Mouse (Mus musculus): Measurements from ENCODE around the gene Aldh4a1. TPM values are rescaled to one million over a fixed set of nuclear protein-coding genes. Genes with fewer than 3 reads are reported as not detected.

Aldh4a1 gene
- total RNA-seq (2021): 10 to 100 TPM; 79.7 to 96.7 TPM
- 120 and 149 TPM in 2 replicates for polyA plus RNA-seq (2012; rRNA removed)
- long read RNA-seq, transcript Aldh4a1-201 (15 exons, 3,382 nt): major isoform, 87 of 110 reads
- long read RNA-seq, partial matches to known transcripts: 20 of 110 reads
- long read RNA-seq, other reads (novel, unspliced or antisense): 3 of 110 reads

DNA sequence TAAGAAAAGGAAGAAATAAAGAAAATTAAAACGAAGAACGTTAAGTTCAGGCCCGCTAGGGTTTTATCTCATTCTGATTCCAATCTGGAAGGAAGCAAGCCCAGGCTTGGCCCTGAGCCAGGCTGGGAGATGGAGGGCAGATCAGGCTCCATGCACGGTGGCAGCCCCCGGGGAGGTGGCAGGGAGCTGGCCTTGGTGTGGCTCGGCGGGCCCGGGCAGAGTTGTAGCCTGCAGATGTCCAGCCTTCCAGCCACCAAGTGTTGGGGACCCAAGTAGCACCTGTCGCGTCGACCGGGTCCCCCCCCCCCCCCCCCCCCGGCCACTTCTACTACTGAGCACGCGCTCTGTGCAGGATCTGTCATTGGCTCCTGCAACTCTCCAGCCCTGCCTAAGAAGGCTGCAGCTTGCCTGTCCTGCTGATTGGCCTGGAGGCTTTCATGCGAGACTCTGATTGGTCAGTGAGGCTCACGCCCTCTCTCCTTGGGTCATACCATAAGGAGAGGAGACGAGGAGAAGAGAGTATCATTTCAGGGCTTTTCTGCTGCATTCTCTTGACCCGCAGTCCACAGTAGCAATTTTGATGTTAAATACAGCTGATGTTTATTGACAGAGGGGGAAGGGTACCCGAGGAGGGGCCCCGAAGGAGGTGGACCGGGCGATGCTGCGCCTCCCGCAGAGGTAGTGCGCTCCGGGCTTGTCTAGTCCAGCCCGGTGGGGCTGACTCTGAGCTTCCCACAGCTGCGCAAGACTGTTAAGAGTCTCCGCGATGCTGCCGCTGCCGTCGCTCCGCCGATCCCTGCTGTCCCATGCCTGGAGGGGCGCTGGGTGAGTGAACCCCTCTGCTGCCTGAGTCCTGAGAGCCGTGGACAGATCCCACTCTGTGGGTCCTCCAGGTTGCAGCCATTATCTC, at the start of gene Aldh4a1:
Gene Aldh4a1, plus strand, starts transcription at position 494 of the 910 bp plus-strand sequence.
- WGBS: under 1% methylated on average over 38 of the region's 38 CpGs
- TF ChIP-seq POLR2A (IDR thresholded peaks at IDR 0.05; ENCODE audit: insufficient read depth, low read depth, low read length): peak; percentile 97
- 0 out of 2 replicates have a peak, but pooled peaks have one; percentile 8 for TF ChIP-seq CTCF (IDR thresholded peaks at IDR 0.05)
- TF ChIP-seq EP300 (IDR thresholded peaks at IDR 0.05; ENCODE audit: insufficient read depth, low read depth, low read length): peak; percentile 68; the same call in 1 of the 2 replicates
- intact Hi-C loops (cut with DNase I): no loop called here

DNA sequence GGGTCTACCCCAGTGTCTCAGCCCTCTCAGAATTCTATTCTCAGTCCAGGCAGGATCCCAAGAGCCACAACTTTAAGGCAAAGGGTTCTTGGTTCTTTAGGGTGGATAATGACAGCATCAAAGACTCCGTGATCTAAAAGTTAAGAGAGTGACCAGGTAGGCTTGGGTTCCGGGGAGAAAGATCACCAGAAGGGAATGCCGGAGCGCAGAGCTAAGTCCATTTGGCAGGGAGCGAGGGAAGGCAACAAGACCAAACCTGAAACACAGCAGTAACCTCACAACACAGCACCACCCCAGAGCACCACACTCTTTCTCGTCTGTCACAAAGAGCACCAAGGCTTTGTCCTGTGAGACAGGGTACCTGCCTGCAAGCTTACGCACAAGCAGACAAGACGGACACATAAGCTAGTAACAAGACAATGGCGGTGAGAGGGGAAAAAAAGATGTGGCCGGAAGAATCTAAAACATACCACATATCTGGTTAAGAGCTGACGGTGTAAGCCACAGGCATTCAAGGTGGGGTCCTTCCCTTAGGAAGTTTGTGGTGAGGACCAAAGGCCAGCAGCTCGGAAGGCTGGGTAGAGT, 49.6 kb upstream of the Aldh4a1 start:
- TF ChIP-seq POLR2A (IDR thresholded peaks at IDR 0.05; ENCODE audit: insufficient read depth, low read depth, low read length): no peak
- no peak for TF ChIP-seq CTCF (IDR thresholded peaks at IDR 0.05)
- Histone ChIP-seq H3K4me1 (ENCODE audit: control insufficient read depth, insufficient read depth, low read length) (peaks cover 11% of the 10 kb centered on the region), H3K27ac (no peak overlapping the region), H3K9ac (ENCODE audit: low read depth, low read length) (no peak overlapping the region), H3K4me3 (no peak overlapping the region), H3K27me3 (ENCODE audit: control insufficient read depth, insufficient read depth, low read length) (no peaks in the 10 kb centered on the region), H3K36me3 (ENCODE audit: control insufficient read depth, insufficient read depth, low read length) (no peaks in the 10 kb centered on the region), H3K79me2 (replicated peaks; ENCODE audit: control insufficient read depth, insufficient read depth, low read length) (peaks cover 9% of the 10 kb centered on the region)
- WGBS: 92% methylated on average over 12 of the region's 12 CpGs
- no peak for DNase-seq
- intact Hi-C loops (cut with DNase I): loop anchor here (2.0 kb wide), 1 partner anchor 102 kb away; no protein-coding TSS in a partner anchor

More for the DNA sequence above, at the start of gene Aldh4a1:
- Histone ChIP-seq H3K36me3 (ENCODE audit: control insufficient read depth, insufficient read depth, low read length) (no peaks in the 10 kb centered on the region), H3K27me3 (ENCODE audit: control insufficient read depth, insufficient read depth, low read length) (no peaks in the 10 kb centered on the region), H3K4me1 (ENCODE audit: control insufficient read depth, insufficient read depth, low read length) (peaks cover 4% of the 10 kb centered on the region), H3K79me2 (replicated peaks; ENCODE audit: control insufficient read depth, insufficient read depth, low read length) (no peaks in the 10 kb centered on the region; the same call in 1 of the 2 replicates), H3K9ac (ENCODE audit: low read depth, low read length) (peak within 1 kb of the TSS; percentile 80), H3K27ac (peak within 1 kb of the TSS; percentile 99), H3K4me3 (peak within 1 kb of the TSS; percentile 79)
- DNase-seq: peak; percentile 89 to 93

DNA sequence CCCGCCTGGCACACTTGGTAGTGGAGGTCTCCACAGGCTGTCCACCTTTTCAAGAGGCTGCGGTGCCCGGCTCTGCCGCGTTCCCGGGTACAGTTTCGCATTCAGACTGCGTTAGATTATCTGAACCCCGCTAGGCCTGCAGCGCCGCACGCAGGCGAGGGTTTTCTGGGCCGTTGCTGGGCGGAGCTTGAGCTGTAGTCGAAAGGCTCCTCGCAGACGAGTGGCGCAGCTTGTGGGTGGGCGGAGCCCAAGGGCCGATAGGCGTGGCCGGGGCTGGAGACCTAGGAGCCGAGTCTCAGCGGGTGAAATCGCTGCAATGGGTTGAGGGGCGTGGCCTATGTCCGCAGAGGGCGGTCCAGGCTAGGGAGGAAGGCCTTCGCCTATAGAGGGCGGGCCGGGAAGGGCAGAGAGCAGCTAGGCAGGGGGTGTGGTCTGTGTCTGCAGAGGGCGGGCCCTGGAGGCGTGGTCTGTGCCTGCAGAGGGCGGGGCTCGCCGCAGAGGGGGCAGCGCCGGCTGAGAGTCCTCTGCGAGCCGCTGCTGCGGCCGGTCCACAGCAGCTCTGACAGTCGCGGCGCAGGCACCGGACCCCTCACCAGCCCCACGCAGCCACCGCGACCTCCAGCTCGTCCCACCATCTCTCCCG, 48.4 kb upstream of the Aldh4a1 start:
- peaks cover 9% of the 10 kb centered on the region for H3K79me2 ChIP-seq (replicated peaks; ENCODE audit: control insufficient read depth, insufficient read depth, low read length)
- H3K27me3 ChIP-seq (ENCODE audit: control insufficient read depth, insufficient read depth, low read length): no peaks in the 10 kb centered on the region
- H3K4me1 ChIP-seq (ENCODE audit: control insufficient read depth, insufficient read depth, low read length): peaks cover 18% of the 10 kb centered on the region
- TF ChIP-seq CTCF (IDR thresholded peaks at IDR 0.05) (peak; percentile 75), EP300 (IDR thresholded peaks at IDR 0.05; ENCODE audit: insufficient read depth, low read depth, low read length) (peak; percentile 81), POLR2A (IDR thresholded peaks at IDR 0.05; ENCODE audit: insufficient read depth, low read depth, low read length) (peak; percentile 92)
- WGBS: under 1% methylated on average over 51 of the region's 52 CpGs
- H3K9ac ChIP-seq (ENCODE audit: low read depth, low read length): peak overlapping the region; percentile 89
- intact Hi-C loops (cut with DNase I): loop anchor here (2.0 kb wide), 1 partner anchor 37 kb away; no protein-coding TSS in a partner anchor
- DNase-seq: peak; percentile 99
- H3K36me3 ChIP-seq (ENCODE audit: control insufficient read depth, insufficient read depth, low read length): no peaks in the 10 kb centered on the region
- peak overlapping the region; percentile 86 for H3K27ac ChIP-seq
- H3K4me3 ChIP-seq: peak overlapping the region; percentile 92

DNA sequence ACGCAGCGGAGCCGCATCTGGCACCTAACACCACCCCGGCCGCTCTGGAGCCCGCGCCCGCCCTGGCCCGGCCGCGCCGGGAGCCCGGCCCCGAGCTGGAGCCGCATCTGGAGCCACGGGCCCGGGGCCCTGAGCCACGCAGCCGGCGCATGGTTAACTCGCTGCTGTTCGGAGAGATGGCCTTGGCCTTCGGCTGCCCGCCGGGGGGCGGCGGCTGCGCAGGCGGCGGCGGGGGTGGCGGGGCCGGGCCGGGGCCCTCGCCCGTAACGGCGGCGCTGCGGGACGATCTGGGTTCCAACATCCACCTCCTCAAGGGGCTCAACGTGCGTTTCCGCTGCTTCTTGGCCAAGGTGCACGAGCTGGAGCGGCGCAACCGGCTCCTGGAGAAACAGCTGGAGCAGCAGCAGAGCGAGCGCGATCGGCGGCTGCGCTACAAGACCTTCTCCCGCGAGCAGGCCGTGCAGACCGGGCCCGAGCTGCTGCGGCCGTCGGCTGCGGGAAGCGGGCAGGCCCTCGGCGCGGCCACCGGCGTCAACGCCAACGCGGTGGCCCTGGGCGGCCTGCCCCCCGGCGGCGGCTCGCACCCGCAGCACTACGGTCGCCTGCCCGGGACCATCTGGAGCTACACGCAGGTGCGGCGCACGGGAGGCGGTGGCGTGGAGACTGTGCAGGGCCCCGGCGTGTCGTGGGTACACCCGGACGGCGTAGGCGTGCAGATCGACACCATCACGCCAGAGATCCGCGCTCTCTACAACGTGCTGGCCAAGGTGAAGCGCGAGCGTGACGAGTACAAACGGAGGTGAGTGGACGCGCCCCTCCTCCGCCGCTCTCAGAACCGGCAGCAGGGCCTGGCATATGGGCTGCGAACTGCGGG, 47.6 kb upstream of the Aldh4a1 start:
- H3K27me3 ChIP-seq (ENCODE audit: control insufficient read depth, insufficient read depth, low read length): no peaks in the 10 kb centered on the region
- peak overlapping the region; percentile 89 for H3K9ac ChIP-seq (ENCODE audit: low read depth, low read length)
- DNase-seq: no peak
- TF ChIP-seq CTCF (IDR thresholded peaks at IDR 0.05): peak; percentile 30
- TF ChIP-seq EP300 (IDR thresholded peaks at IDR 0.05; ENCODE audit: insufficient read depth, low read depth, low read length): no peak
- no peak for TF ChIP-seq POLR2A (IDR thresholded peaks at IDR 0.05; ENCODE audit: insufficient read depth, low read depth, low read length)
- H3K4me1 ChIP-seq (ENCODE audit: control insufficient read depth, insufficient read depth, low read length): peaks cover 23% of the 10 kb centered on the region
- peak overlapping the region; percentile 92 for H3K4me3 ChIP-seq
- intact Hi-C loops (cut with DNase I): loop anchor here (2.0 kb wide), 1 partner anchor 36 kb away; no protein-coding TSS in a partner anchor
- H3K27ac ChIP-seq: peak overlapping the region; percentile 86
- 1% methylated on average over 111 of the region's 111 CpGs for WGBS
- peaks cover 9% of the 10 kb centered on the region for H3K79me2 ChIP-seq (replicated peaks; ENCODE audit: control insufficient read depth, insufficient read depth, low read length)
- H3K36me3 ChIP-seq (ENCODE audit: control insufficient read depth, insufficient read depth, low read length): no peaks in the 10 kb centered on the region

DNA sequence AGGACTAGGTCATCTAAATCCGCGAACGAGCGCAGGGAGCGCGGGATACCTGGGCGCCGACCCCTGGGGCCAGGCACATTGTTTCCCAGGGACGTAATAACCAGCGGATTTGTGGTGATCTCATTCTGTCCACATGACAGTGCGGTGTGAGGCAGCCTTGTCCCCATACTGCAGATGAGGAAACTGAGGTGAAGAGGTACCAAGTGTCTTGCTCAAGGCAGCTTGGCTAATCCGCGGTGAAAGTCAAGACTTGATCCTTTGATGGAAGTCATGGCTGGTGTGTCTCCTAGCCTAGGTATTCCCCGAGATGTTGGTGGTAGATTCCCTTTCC, 47.0 kb upstream of the Aldh4a1 start:
- 6% methylated on average over 14 of the region's 14 CpGs for WGBS
- intact Hi-C loops (cut with DNase I): loop anchor here (2.0 kb wide), 1 partner anchor 35 kb away; no protein-coding TSS in a partner anchor

More for the DNA sequence above, 47.0 kb upstream of the Aldh4a1 start:
- Histone ChIP-seq H3K9ac (ENCODE audit: low read depth, low read length) (peak overlapping the region; percentile 89), H3K4me3 (peak overlapping the region; percentile 92), H3K27ac (peak overlapping the region; percentile 86), H3K27me3 (ENCODE audit: control insufficient read depth, insufficient read depth, low read length) (no peaks in the 10 kb centered on the region), H3K79me2 (replicated peaks; ENCODE audit: control insufficient read depth, insufficient read depth, low read length) (peaks cover 9% of the 10 kb centered on the region), H3K4me1 (ENCODE audit: control insufficient read depth, insufficient read depth, low read length) (peaks cover 23% of the 10 kb centered on the region), H3K36me3 (ENCODE audit: control insufficient read depth, insufficient read depth, low read length) (no peaks in the 10 kb centered on the region)
- TF ChIP-seq POLR2A (IDR thresholded peaks at IDR 0.05; ENCODE audit: insufficient read depth, low read depth, low read length) (no peak), CTCF (IDR thresholded peaks at IDR 0.05) (no peak), EP300 (IDR thresholded peaks at IDR 0.05; ENCODE audit: insufficient read depth, low read depth, low read length) (no peak)
- DNase-seq: no peak
